Mouse (Mus musculus) cerebellum, postnatal 25 days (tissue): ENCODE results near the gene Zfp81.
A peak's percentile ranks its signal among the peaks of the same experiment; 100 is the strongest.
"Not testable (repeated sequence)": the region's sequence is repeated elsewhere in the genome, so short reads cannot be mapped to it uniquely, and the experiment has no call there.

Experiments used
- DNase-seq, 2 experiments: peaks; one replicate each; pipeline ENCODE4 v3.0.0; 2021; ENCODE audit warnings: mixed read lengths in 2 of 2

Gene Zfp81

GRCm38 (mm10) chr17:33358411-33359384 is at the start of gene Zfp81:
TSS of gene Zfp81 (minus strand) at chr17:33358878.
- DNase-seq = peak; percentile 85 to 87

GRCm38 (mm10) chr17:33394182-33395034 is 35.7 kb upstream of the Zfp81 start, which contains the start of gene Zfp101:
TSS of gene Zfp101 (minus strand) at chr17:33394641.
- peak; percentile 91 to 92 for DNase-seq

DNA sequence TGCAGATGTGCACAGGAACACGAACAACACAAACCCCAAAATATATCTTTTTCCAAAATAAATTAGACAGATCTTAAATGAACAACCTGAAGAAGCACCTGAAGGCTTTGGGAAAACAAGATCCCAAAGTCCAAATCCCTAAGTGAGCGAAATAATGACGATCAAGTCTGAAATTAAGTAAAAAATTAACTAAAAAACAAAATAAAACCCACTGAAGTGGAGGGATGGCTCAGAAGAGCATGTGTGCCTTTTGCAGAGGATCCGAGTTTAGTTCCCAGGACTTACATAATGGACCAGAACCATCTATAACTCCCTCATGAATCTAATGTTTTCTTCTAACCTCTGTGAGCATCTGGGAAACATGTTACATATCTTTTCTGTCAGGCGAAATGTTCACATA is 33.6 kb upstream of the Zfp81 start:
- no peak for DNase-seq

- no peak for DNase-seq
These were observed 27.0 kb upstream of the Zfp81 start for GRCm38 (mm10) chr17:33385705-33386104.

DNA sequence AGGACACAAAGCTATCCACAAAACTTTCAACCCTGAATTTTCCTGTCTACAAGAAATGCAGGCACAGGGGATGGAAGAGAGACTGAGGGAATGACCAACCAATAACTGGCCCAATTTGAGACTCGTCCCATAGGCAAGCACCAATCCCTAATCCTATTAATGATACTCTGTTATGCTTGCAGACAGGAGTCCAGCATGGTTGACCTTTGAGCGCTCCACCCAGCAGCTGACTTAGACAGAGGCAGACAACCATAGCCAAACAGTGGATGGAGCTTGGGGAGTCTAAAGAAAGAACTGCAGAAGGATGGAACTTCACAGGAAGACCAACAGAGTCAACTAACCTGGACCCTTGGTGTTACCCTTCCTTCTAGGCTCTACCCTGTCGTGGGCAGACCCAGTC is 14.1 kb upstream of the Zfp81 start:
- no peak for DNase-seq

DNA sequence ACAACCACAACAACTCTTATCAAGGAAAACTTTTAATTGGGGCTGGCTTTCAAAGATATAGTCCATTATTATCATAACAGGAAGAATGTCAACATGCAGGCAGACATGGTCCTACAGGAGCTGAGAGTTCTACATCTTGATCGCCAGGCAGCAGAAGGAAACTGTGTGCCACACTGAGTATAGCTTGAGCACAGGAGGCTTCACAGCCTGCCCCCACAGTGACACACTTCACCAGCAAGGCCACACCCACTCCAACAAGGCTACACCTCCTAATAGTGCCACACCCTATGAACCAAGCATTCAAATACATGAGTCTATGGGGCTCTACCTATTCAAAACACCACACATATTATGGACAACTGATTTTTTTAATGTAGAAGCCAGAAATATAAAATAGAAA is 5.7 kb downstream of the Zfp81 start:
- no peak for DNase-seq

GRCm38 (mm10) chr17:33289876-33290149 is 68.9 kb downstream of the Zfp81 start:
- not testable (repeated sequence) for DNase-seq

GRCm38 (mm10) chr17:33289039-33289875 is 69.4 kb downstream of the Zfp81 start, which contains the start of gene Zfp955b:
TSS of gene Zfp955b (plus strand) at chr17:33289544.
- not testable (repeated sequence) for DNase-seq
